Mouse (Mus musculus) heart, embryonic 14.5 days (tissue): ENCODE data around the gene Bpifa5. TPM values are rescaled to one million over a fixed set of nuclear protein-coding genes. Genes with fewer than 3 reads are reported as not detected.
A peak's percentile ranks its signal among the peaks of the same experiment; 100 is the strongest.
"Not testable (repeated sequence)": the region's sequence is repeated elsewhere in the genome, so short reads cannot be mapped to it uniquely, and the experiment has no call there.

Source experiments
- ATAC-seq: fragments of 200-750 bp; cut with Nextera tagmentation; 2 replicates; pipeline ENCODE4 v1.8.0; 2017; ENCODE audit warnings: low read depth, moderate TSS enrichment; ENCODE audit not compliant: insufficient number of reproducible peaks, insufficient read depth, low FRiP score
- H3K27ac ChIP-seq, 2 experiments: fragments of 200-500 bp in 1 of 2; fragments of 300-500 bp in 1 of 2; sonication (generic) in 1 of 2; replicated peaks in 1 of 2; 2 replicates each; pipeline ENCODE4 v1.5.1; 2012 to 2014; ENCODE audit warnings: low read depth in 2 of 2, low read length in 2 of 2, control low read depth in 1 of 2, mild to moderate bottlenecking in 1 of 2, mixed read lengths in 1 of 2; ENCODE audit not compliant: control insufficient read depth in 1 of 2, insufficient read depth in 1 of 2
- H3K27me3 ChIP-seq: fragments of 300-500 bp; sonication (generic); 2 replicates; pipeline ENCODE4 v1.6.1; 2014; ENCODE audit warnings: mild to moderate bottlenecking, low read length, control low read depth; ENCODE audit not compliant: control insufficient read depth, insufficient read depth
- H3K36me3 ChIP-seq: fragments of 300-500 bp; sonication (generic); 2 replicates; pipeline ENCODE4 v1.6.1; 2014; ENCODE audit warnings: mild to moderate bottlenecking, control low read depth, low read length, mixed read lengths; ENCODE audit not compliant: control insufficient read depth, insufficient read depth
- H3K4me1 ChIP-seq, 2 experiments: fragments of 200-500 bp in 1 of 2; fragments of 300-500 bp in 1 of 2; sonication (generic) in 1 of 2; 2 replicates each; pipeline ENCODE4 v1.6.1; 2012 to 2014; ENCODE audit warnings: low read length in 2 of 2, control low read depth in 1 of 2, mixed read lengths in 1 of 2; ENCODE audit not compliant: control insufficient read depth in 2 of 2, insufficient read depth in 2 of 2
- H3K4me2 ChIP-seq: fragments of 300-500 bp; sonication (generic); 2 replicates; pipeline ENCODE4 v1.6.1; 2014; ENCODE audit warnings: mild to moderate bottlenecking, low read length
- H3K4me3 ChIP-seq, 2 experiments: fragments of 200-500 bp in 1 of 2; fragments of 300-500 bp in 1 of 2; sonication (generic) in 1 of 2; 2 replicates each; pipeline ENCODE4 v1.5.1; 2012 to 2014; ENCODE audit warnings: low read length in 2 of 2, mild to moderate bottlenecking in 2 of 2, control low read depth in 1 of 2, low read depth in 1 of 2, moderate library complexity in 1 of 2; ENCODE audit not compliant: control insufficient read depth in 1 of 2, insufficient read depth in 1 of 2
- H3K9ac ChIP-seq: fragments of 300-500 bp; sonication (generic); 2 replicates; pipeline ENCODE4 v1.6.1; 2014; ENCODE audit warnings: mild to moderate bottlenecking, low read length
- H3K9me3 ChIP-seq: fragments of 300-500 bp; sonication (generic); 2 replicates; pipeline ENCODE4 v1.6.1; 2016; ENCODE audit warnings: low read length, control low read depth; ENCODE audit not compliant: control insufficient read depth
- WGBS: fragments of 180-500 bp; shearing (Covaris S2); extraction: QIAGEN DNeasy Blood & Tissue Kit; methylation state at CpG from one replicate; pipeline ENCODE4 v1.1.7; 2014; 5-methylcytosine and 5-hydroxymethylcytosine counted together
- polyA plus RNA-seq: library from polyadenylated mRNA; unstranded; fragments of >200 nt; fragmentation: Nextera tagmentation; extraction: Ambion mirVana; gene quantifications from 2 replicates; pipeline ENCODE4 v1.2.1, GENCODE M21; 2014

Bpifa5 gene
- polyA plus RNA-seq, 1 experiment from 2014 or later = not detected

DNA sequence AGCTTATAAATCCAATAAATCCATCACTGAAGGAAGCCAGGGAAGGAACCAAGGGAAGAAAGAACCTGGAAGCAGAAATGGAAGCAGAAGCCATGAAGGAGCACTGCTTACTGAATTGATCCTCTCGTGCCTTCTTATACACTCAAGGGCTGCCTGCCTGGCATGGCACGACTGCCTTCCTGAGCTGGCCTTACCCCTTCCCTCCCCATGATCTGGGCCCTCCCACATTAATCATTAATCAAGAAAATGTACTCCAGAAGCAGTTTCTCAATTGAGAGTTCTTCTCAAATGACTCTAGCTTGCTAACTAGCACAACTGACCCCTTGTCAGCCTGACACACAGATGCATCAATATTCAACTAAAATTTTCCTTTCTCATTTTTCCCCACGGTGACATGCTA, 6.8 kb downstream of the Bpifa5 start:
- H3K9ac ChIP-seq = no peak overlapping the region
- no peaks in the 10 kb centered on the region for H3K4me1 ChIP-seq
- peaks cover 7% of the 10 kb centered on the region; the same call in 1 of the 2 replicates for H3K27me3 ChIP-seq
- no peak overlapping the region for H3K4me2 ChIP-seq
- no peaks in the 10 kb centered on the region for H3K36me3 ChIP-seq
- ATAC-seq = no peak
- H3K9me3 ChIP-seq = no peaks in the 10 kb centered on the region
- H3K27ac ChIP-seq = no peak overlapping the region
- no peak overlapping the region for H3K4me3 ChIP-seq
- WGBS = 69% methylated on average over 3 of the region's 3 CpGs

DNA sequence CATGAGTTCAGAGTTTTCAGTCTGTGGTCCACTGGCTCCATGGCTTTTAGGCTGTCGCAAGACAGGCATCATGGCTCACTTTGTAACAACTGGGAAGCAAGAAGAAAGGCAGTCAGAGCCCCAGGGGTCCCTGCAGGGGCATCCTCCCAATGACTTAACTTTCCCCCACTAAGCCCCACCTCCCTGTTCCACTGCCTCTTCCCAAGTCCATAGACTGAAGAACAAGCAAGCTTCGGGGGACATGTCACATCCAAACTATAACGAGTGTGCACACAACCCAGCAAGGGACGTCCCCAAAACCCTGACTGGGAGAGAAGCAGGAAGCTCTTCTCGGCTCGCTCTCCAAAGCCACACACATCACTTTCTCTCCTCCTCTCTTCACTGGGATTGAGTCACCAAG, 9.2 kb downstream of the Bpifa5 start:
- peaks cover 7% of the 10 kb centered on the region; the same call in 1 of the 2 replicates for H3K27me3 ChIP-seq
- H3K9ac ChIP-seq = no peak overlapping the region
- H3K4me2 ChIP-seq = no peak overlapping the region
- 65% methylated on average over 6 of the region's 6 CpGs for WGBS
- H3K4me1 ChIP-seq = no peaks in the 10 kb centered on the region
- H3K4me3 ChIP-seq = no peak overlapping the region
- H3K36me3 ChIP-seq = no peaks in the 10 kb centered on the region
- no peaks in the 10 kb centered on the region for H3K9me3 ChIP-seq
- ATAC-seq = no peak
- no peak overlapping the region for H3K27ac ChIP-seq

DNA sequence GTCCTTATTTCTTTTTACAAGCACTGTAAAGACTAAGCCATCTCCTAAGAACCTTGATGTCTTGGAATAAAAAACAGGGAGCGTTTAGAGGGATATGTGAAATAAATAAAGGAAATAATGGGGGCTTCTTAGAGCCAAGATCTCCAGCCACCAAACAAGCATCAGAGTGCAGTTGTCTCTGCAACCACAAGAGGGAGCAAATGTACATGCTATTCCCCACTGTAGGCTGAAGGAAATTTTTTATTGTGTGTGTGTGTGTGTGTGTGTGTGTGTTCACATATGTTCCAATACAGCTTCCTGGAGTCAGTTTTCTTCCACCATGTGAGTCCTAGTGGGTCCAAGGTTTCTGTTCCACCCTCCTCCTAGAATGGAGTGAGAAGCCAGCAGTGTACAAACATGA, 10.9 kb downstream of the Bpifa5 start:
- 33% methylated on average over 1 of the region's 1 CpGs for WGBS
- no peak for ATAC-seq
- H3K4me1 ChIP-seq = no peaks in the 10 kb centered on the region
- H3K36me3 ChIP-seq = no peaks in the 10 kb centered on the region
- no peak overlapping the region for H3K27ac ChIP-seq
- no peak overlapping the region for H3K4me2 ChIP-seq
- no peak overlapping the region for H3K4me3 ChIP-seq
- H3K9me3 ChIP-seq = no peaks in the 10 kb centered on the region
- no peak overlapping the region for H3K9ac ChIP-seq
- peaks cover 7% of the 10 kb centered on the region; the same call in 1 of the 2 replicates for H3K27me3 ChIP-seq

DNA sequence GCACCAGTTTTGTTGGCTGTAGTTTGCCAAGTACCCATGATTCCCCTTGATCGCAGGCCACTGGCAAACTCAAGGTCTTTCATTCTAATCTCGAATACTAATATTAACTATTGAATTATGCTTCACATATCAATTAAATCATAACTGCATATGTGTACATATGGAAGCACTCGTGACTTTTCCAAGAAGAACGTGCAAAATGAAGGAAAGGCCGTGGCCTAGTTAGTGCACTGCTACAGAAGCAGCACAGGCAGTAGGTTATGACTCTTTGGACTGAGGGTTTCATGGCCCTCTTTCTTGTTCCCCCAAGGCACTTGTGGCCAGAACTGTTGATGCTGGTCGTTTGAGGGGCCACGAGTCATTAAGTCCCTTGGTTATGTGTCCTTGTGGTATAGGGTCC, 19.5 kb downstream of the Bpifa5 start:
- not testable (repeated sequence) for H3K9ac ChIP-seq, H3K4me1 ChIP-seq, H3K9me3 ChIP-seq, H3K27ac ChIP-seq, ATAC-seq, H3K4me2 ChIP-seq, H3K36me3 ChIP-seq, H3K27me3 ChIP-seq, H3K4me3 ChIP-seq
- 78% methylated on average over 7 of the region's 7 CpGs for WGBS

DNA sequence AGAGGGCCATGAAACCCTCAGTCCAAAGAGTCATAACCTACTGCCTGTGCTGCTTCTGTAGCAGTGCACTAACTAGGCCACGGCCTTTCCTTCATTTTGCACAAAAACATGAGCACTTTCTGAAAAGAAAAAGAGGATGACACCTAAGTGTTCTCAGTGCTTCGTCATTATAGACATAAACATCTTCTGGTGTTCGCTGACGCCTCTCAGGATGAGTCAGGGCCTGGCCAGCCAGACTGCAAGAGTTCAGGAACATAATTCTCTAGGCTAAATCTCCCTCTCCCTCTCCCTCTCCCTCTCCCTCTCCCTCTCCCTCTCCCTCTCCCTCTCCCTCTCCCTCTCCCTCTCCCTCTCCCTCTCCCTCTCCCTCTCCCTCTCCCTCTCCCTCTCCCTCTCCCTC, 20.7 kb downstream of the Bpifa5 start:
- not testable (repeated sequence) for H3K4me1 ChIP-seq, H3K4me2 ChIP-seq, H3K27me3 ChIP-seq, H3K27ac ChIP-seq, H3K4me3 ChIP-seq, H3K36me3 ChIP-seq, H3K9me3 ChIP-seq, ATAC-seq, H3K9ac ChIP-seq
- 74% methylated on average over 4 of the region's 4 CpGs for WGBS

DNA sequence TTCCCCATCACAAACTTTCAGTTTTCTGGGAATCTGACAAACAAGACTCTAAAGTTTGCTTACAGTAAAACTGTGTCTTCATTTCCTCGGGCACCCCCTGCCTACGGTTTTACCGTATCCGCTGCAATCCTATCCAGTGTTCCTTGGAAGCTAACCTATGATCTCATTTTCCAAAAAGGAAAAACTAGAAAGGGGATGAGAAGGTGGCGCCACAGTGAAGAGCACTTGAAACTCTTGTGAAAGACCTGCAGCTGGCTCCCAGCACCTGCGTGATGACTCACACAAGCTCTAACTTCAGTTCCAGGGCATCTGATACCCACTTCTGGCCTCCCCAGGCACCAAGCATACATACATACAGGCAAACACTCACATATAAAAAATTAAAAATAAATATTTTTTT, 22.9 kb downstream of the Bpifa5 start:
- 76% methylated on average over 6 of the region's 6 CpGs for WGBS
- no peaks in the 10 kb centered on the region for H3K9me3 ChIP-seq

DNA sequence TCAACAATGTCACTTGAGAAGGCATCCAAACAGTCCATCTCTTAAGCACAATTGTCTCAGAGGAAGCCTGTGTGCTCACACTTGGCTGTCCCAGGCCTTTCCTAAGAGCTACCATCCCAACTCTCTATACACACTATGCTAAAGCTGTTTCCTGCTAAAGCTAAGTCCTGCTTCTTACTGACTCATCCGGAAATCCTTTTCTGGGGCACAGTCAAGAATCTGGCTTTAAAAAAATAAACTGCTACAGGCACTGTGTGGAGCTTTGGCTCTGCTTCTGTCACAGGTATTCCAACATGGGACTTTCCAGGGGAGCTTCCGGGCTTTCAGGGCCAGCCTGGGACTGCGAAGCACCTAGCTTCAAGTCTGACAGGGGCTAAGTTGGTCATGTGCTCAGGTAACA, 23.3 kb downstream of the Bpifa5 start:
- H3K4me1 ChIP-seq = peaks cover 0 to 3% of the 10 kb centered on the region in 2 experiments; a peak in 2 of 4 replicates
- H3K9me3 ChIP-seq = no peaks in the 10 kb centered on the region
- ATAC-seq = no peak
- no peaks in the 10 kb centered on the region for H3K36me3 ChIP-seq
- H3K9ac ChIP-seq = no peak overlapping the region
- no peaks in the 10 kb centered on the region for H3K27me3 ChIP-seq
- WGBS = 75% methylated on average over 3 of the region's 3 CpGs
- H3K27ac ChIP-seq = peak overlapping the region; percentile 10 to 28; a peak in 2 of 4 replicates
- H3K4me2 ChIP-seq = no peak overlapping the region
- no peak overlapping the region for H3K4me3 ChIP-seq

More for the DNA sequence above, 22.9 kb downstream of the Bpifa5 start:
- Histone ChIP-seq H3K36me3 (no peaks in the 10 kb centered on the region), H3K4me2 (no peak overlapping the region), H3K4me1 (peaks cover 0 to 3% of the 10 kb centered on the region in 2 experiments; a peak in 2 of 4 replicates), H3K9ac (no peak overlapping the region), H3K4me3 (no peak overlapping the region), H3K27me3 (no peaks in the 10 kb centered on the region), H3K27ac (peak overlapping the region; percentile 10 to 18; a peak in 2 of 4 replicates)
- ATAC-seq = no peak

DNA sequence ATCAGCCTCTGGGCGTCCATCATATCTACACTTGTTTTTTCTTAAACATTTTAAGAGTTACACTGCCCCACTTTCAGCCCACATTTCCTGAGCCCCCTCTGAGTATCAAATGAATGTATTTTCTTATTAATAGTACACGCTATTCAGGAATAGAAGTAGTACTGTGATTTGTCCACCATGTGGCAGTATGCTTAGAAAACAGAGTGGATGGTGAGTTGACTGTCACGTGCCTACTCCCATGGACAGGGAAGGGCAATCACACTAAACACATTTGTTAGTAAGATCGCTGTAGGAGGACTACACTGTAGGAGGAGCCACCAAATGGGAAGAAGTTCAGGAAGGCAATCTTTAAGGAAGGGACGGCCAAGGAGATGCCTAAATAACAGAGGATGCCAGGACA, 25.1 kb downstream of the Bpifa5 start:
- Histone ChIP-seq H3K4me3 (no peak overlapping the region), H3K9ac (no peak overlapping the region), H3K27me3 (no peaks in the 10 kb centered on the region), H3K4me1 (peaks cover 6 to 10% of the 10 kb centered on the region in 2 experiments; a peak in 3 of 4 replicates), H3K4me2 (no peak overlapping the region), H3K27ac (no peak overlapping the region), H3K9me3 (no peaks in the 10 kb centered on the region), H3K36me3 (no peaks in the 10 kb centered on the region)
- ATAC-seq = no peak
- 36% methylated on average over 5 of the region's 5 CpGs for WGBS
